Mouse (Mus musculus): ENCODE data around the gene Abi1. TPM values are rescaled to one million over a fixed set of nuclear protein-coding genes. Genes with fewer than 3 reads are reported as not detected.
"Not testable (repeated sequence)": the region's sequence is repeated elsewhere in the genome, so short reads cannot be mapped to it uniquely, and the experiment has no call there.

Gene Abi1
- total and polyA plus RNA-seq, 3 experiments: 31.9 to 69.8 TPM; not detected in 1

GRCm38 (mm10) chr2:22928259-22928658 is 111.8 kb downstream of the Abi1 start:
- Histone ChIP-seq H3K27me3 (ENCODE audit: control insufficient read depth in 1 of 2, insufficient read depth in 2 of 2, low read length in 2 of 2) (no peaks in the 10 kb centered on the region), H3K9me3 (replicated peaks; ENCODE audit: insufficient read depth, low read length) (no peaks in the 10 kb centered on the region), H3K4me1 (ENCODE audit: control insufficient read depth in 1 of 2, insufficient read depth in 2 of 2, low read length in 2 of 2) (peaks cover 0 to 4% of the 10 kb centered on the region in 2 experiments; a peak in 1 of 4 replicates), H3K9ac (ENCODE audit: control insufficient read depth, low read depth, low read length, poor library complexity, severe bottlenecking) (no peak overlapping the region), H3K4me3 (ENCODE audit: control insufficient read depth in 1 of 2, insufficient read depth in 1 of 2, low read depth in 2 of 2, low read length in 2 of 2) (no peak overlapping the region), H3K79me2 (ENCODE audit: control insufficient read depth, insufficient read depth, low read length, poor library complexity) (no peaks in the 10 kb centered on the region), H3K36me3 (ENCODE audit: control insufficient read depth in 1 of 2, insufficient read depth in 2 of 2, low read length in 2 of 2) (peaks cover 2 to 26% of the 10 kb centered on the region in 2 experiments; a peak in 3 of 4 replicates), H3K27ac (ENCODE audit: control insufficient read depth, low read depth, low read length) (no peak overlapping the region)
- TF ChIP-seq MYB (IDR thresholded peaks at IDR 0.05; ENCODE audit: low read depth, low read length) (no peak), ETS1 (IDR thresholded peaks at IDR 0.05; ENCODE audit: low read depth, low read length) (no peak), E2F4 (IDR thresholded peaks at IDR 0.05; ENCODE audit: borderline replicate concordance, low read depth, low read length) (no peak), SMC3 (IDR thresholded peaks at IDR 0.05; ENCODE audit: low read depth, low read length) (no peak), MAFK (IDR thresholded peaks at IDR 0.05; ENCODE audit: borderline replicate concordance, low read depth, low read length) (no peak), KAT2A (conservative IDR thresholded peaks at IDR 0.05; ENCODE audit: low read depth, low read length) (no peak), GATA1 (IDR thresholded peaks at IDR 0.05; ENCODE audit: low read depth, low read length) (no peak), ZMIZ1 (IDR thresholded peaks at IDR 0.05; ENCODE audit: low read depth, low read length) (no peak), TBP (IDR thresholded peaks at IDR 0.05; ENCODE audit: low read depth, low read length) (no peak), NRF1 (IDR thresholded peaks at IDR 0.05; ENCODE audit: insufficient read depth, low read depth, low read length, poor library complexity, severe bottlenecking) (no peak), USF2 (IDR thresholded peaks at IDR 0.05; ENCODE audit: borderline replicate concordance in 1 of 2, insufficient read depth in 1 of 2, low read depth in 1 of 2, low read length in 2 of 2) (no peak), MEF2A (IDR thresholded peaks at IDR 0.05; ENCODE audit: extremely low read depth, insufficient replicate concordance, low read depth, low read length, poor library complexity, severe bottlenecking) (no peak), USF1 (IDR thresholded peaks at IDR 0.05; ENCODE audit: low read depth, low read length) (no peak)
- DNase-seq (ENCODE audit: low read depth, low spot score): no peak

DNA sequence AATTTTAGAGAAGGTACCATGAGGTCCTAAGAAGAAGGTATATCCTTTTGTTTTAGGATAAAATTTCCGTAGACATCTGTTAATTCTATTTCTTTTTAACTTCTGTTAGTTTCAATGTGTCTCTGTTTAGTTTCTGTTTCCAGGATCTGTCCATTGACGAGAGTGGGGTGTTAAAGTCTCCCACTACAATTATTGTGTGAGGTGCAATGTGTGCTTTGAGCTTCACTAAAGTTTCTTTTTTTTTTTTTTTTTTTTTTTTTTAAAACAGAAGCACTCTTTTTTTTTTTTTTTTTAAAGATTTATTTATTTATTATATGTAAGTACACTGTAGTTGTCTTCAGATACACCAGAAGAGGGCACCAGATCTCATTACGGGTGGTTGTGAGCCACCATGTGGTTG is 114.1 kb downstream of the Abi1 start:
- H3K79me2 ChIP-seq (ENCODE audit: control insufficient read depth, insufficient read depth, low read length, poor library complexity); H3K27me3 ChIP-seq (ENCODE audit: control insufficient read depth in 1 of 2, insufficient read depth in 2 of 2, low read length in 2 of 2); DNase-seq (ENCODE audit: low read depth, low spot score); H3K4me1 ChIP-seq (ENCODE audit: control insufficient read depth in 1 of 2, insufficient read depth in 2 of 2, low read length in 2 of 2); H3K4me3 ChIP-seq (ENCODE audit: control insufficient read depth in 1 of 2, insufficient read depth in 1 of 2, low read depth in 2 of 2, low read length in 2 of 2); H3K9ac ChIP-seq (ENCODE audit: control insufficient read depth, low read depth, low read length, poor library complexity, severe bottlenecking); H3K9me3 ChIP-seq (replicated peaks; ENCODE audit: insufficient read depth, low read length); H3K27ac ChIP-seq (ENCODE audit: control insufficient read depth, low read depth, low read length): not testable (repeated sequence)
- TF ChIP-seq ZNF384 (IDR thresholded peaks at IDR 0.05; ENCODE audit: low read depth, low read length): peak; percentile 67
- peaks cover 2 to 25% of the 10 kb centered on the region in 2 experiments; a peak in 3 of 4 replicates for H3K36me3 ChIP-seq (ENCODE audit: control insufficient read depth in 1 of 2, insufficient read depth in 2 of 2, low read length in 2 of 2)

GRCm38 (mm10) chr2:22918651-22919050 is 121.4 kb downstream of the Abi1 start:
- no peak overlapping the region for H3K27ac ChIP-seq (ENCODE audit: control insufficient read depth, low read depth, low read length)
- no peak overlapping the region for H3K9ac ChIP-seq (ENCODE audit: control insufficient read depth, low read depth, low read length, poor library complexity, severe bottlenecking)
- no peak for DNase-seq (ENCODE audit: low read depth, low spot score)
- no peak overlapping the region for H3K4me3 ChIP-seq (ENCODE audit: control insufficient read depth in 1 of 2, insufficient read depth in 1 of 2, low read depth in 2 of 2, low read length in 2 of 2)
- peaks cover 0 to 24% of the 10 kb centered on the region in 2 experiments; a peak in 2 of 4 replicates for H3K36me3 ChIP-seq (ENCODE audit: control insufficient read depth in 1 of 2, insufficient read depth in 2 of 2, low read length in 2 of 2)
- no peaks in the 10 kb centered on the region for H3K9me3 ChIP-seq (replicated peaks; ENCODE audit: insufficient read depth, low read length)
- no peaks in the 10 kb centered on the region for H3K79me2 ChIP-seq (ENCODE audit: control insufficient read depth, insufficient read depth, low read length, poor library complexity)
- no peaks in the 10 kb centered on the region for H3K27me3 ChIP-seq (ENCODE audit: control insufficient read depth in 1 of 2, insufficient read depth in 2 of 2, low read length in 2 of 2)
- TF ChIP-seq HCFC1 (IDR thresholded peaks at IDR 0.05; ENCODE audit: low read depth, low read length) (no peak), ZC3H11A (IDR thresholded peaks at IDR 0.05; ENCODE audit: low read depth, low read length) (no peak), ZMIZ1 (IDR thresholded peaks at IDR 0.05; ENCODE audit: low read depth, low read length) (no peak), MAFK (IDR thresholded peaks at IDR 0.05; ENCODE audit: borderline replicate concordance, low read depth, low read length) (no peak), ELF1 (IDR thresholded peaks at IDR 0.05; ENCODE audit: low read depth, low read length) (no peak), SMC3 (IDR thresholded peaks at IDR 0.05; ENCODE audit: low read depth, low read length) (no peak), ZNF384 (IDR thresholded peaks at IDR 0.05; ENCODE audit: low read depth, low read length) (no peak), TCF12 (IDR thresholded peaks at IDR 0.05; ENCODE audit: low read depth, low read length) (no peak), RAD21 (IDR thresholded peaks at IDR 0.05; ENCODE audit: low read depth, low read length) (no peak), ETS1 (IDR thresholded peaks at IDR 0.05; ENCODE audit: low read depth, low read length) (no peak), USF2 (IDR thresholded peaks at IDR 0.05; ENCODE audit: borderline replicate concordance in 1 of 2, insufficient read depth in 1 of 2, low read depth in 1 of 2, low read length in 2 of 2) (no peak), TBP (IDR thresholded peaks at IDR 0.05; ENCODE audit: low read depth, low read length) (no peak), MXI1 (IDR thresholded peaks at IDR 0.05; ENCODE audit: low read depth, low read length) (no peak), SIN3A (IDR thresholded peaks at IDR 0.05; ENCODE audit: low read length) (no peak)
- H3K4me1 ChIP-seq (ENCODE audit: control insufficient read depth in 1 of 2, insufficient read depth in 2 of 2, low read length in 2 of 2): no peaks in the 10 kb centered on the region
